In genomic region chr7:25872624-25873023, GRCm38 (mm10) we compare ENCODE assay signal across 12 mouse cellular contexts.
"Had no signal": no experiment of that assay in that cellular context is flagged by ENCODE, and none has a peak within 500 bp of the region (broad histone marks: within the 10 kb centered on the region; RNA-seq: fewer than 3 reads in every experiment).

No protein-coding gene starts in this region.

- DNase-seq: retina, postnatal 1 day; right cerebral cortex, adult 18-20 months; right cerebral cortex, postnatal 14 days; right cerebral cortex, postnatal 25 days; right cerebral cortex, postnatal 4 days; spleen, adult 18-20 months; thymus, adult 18-20 months; thymus, adult 2 months; thymus, postnatal 14 days; thymus, postnatal 25 days; thymus, postnatal 36 days; thymus, postnatal 4 days had no signal
